Mouse (Mus musculus) kidney, adult 2 months (tissue): ENCODE results near the gene Tln1.

Experiments
- CTCF ChIP-seq: fragments of 200-500 bp; conservative IDR thresholded peaks from 2 replicates; pipeline ENCODE4 v1.5.1; 2011; ENCODE audit warnings: low read depth, mild to moderate bottlenecking, control low read depth, low read length, moderate library complexity, mixed read lengths; ENCODE audit not compliant: insufficient read depth, insufficient read length
- POLR2A ChIP-seq: fragments of 200-500 bp; IDR thresholded peaks from one replicate; pipeline ENCODE4 v1.6.1; 2011; ENCODE audit warnings: low read depth, low read length, control low read depth

- TF ChIP-seq POLR2A (no peak), CTCF (no peak)
Observed at GRCm38 (mm10) chr4:43511675-43512454, 50.6 kb downstream of the Tln1 start.
